Mouse (Mus musculus): ENCODE measurements around the gene Macrod2.

The Macrod2 gene

GRCm38 (mm10) chr2:141920377-141920992 lies 1525.4 kb downstream of the Macrod2 start:
- TF ChIP-seq GATA4 (IDR thresholded peaks at IDR 0.05; ENCODE audit: insufficient replicate concordance, low read length), result no peak

- no peak for TF ChIP-seq GATA4 (IDR thresholded peaks at IDR 0.05; ENCODE audit: insufficient replicate concordance, low read length)
Observed at GRCm38 (mm10) chr2:141935130-141935529, 1540.0 kb downstream of the Macrod2 start.

- no peak for TF ChIP-seq GATA4 (IDR thresholded peaks at IDR 0.05; ENCODE audit: insufficient replicate concordance, low read length)
Observed at GRCm38 (mm10) chr2:141954795-141955194, 1559.7 kb downstream of the Macrod2 start.

- no peak for TF ChIP-seq GATA4 (IDR thresholded peaks at IDR 0.05; ENCODE audit: insufficient replicate concordance, low read length)
Observed at GRCm38 (mm10) chr2:141955197-141955596, 1560.1 kb downstream of the Macrod2 start.

GRCm38 (mm10) chr2:141962868-141963267 lies 1567.8 kb downstream of the Macrod2 start:
- TF ChIP-seq GATA4 (IDR thresholded peaks at IDR 0.05; ENCODE audit: insufficient replicate concordance, low read length), result no peak

- no peak for TF ChIP-seq GATA4 (IDR thresholded peaks at IDR 0.05; ENCODE audit: insufficient replicate concordance, low read length)
Observed at GRCm38 (mm10) chr2:141983664-141984395, 1588.7 kb downstream of the Macrod2 start.

GRCm38 (mm10) chr2:141998901-141999300 lies 1603.8 kb downstream of the Macrod2 start:
- no peak for TF ChIP-seq GATA4 (IDR thresholded peaks at IDR 0.05; ENCODE audit: insufficient replicate concordance, low read length)

GRCm38 (mm10) chr2:142024534-142025155 lies 1629.5 kb downstream of the Macrod2 start:
- no peak for TF ChIP-seq GATA4 (IDR thresholded peaks at IDR 0.05; ENCODE audit: insufficient replicate concordance, low read length)

- TF ChIP-seq GATA4 (IDR thresholded peaks at IDR 0.05; ENCODE audit: insufficient replicate concordance, low read length), result no peak
Observed at GRCm38 (mm10) chr2:142026721-142027120, 1631.6 kb downstream of the Macrod2 start.

- TF ChIP-seq GATA4 (IDR thresholded peaks at IDR 0.05; ENCODE audit: insufficient replicate concordance, low read length), result no peak
Observed at GRCm38 (mm10) chr2:142030756-142031646, 1635.9 kb downstream of the Macrod2 start.

- no peak for TF ChIP-seq GATA4 (IDR thresholded peaks at IDR 0.05; ENCODE audit: insufficient replicate concordance, low read length)
Observed at GRCm38 (mm10) chr2:142055576-142055975, 1660.5 kb downstream of the Macrod2 start.

- TF ChIP-seq GATA4 (IDR thresholded peaks at IDR 0.05; ENCODE audit: insufficient replicate concordance, low read length), result no peak
Observed at GRCm38 (mm10) chr2:142057889-142058750, 1663.0 kb downstream of the Macrod2 start.

- no peak for TF ChIP-seq GATA4 (IDR thresholded peaks at IDR 0.05; ENCODE audit: insufficient replicate concordance, low read length)
Observed at GRCm38 (mm10) chr2:142058751-142059090, 1663.6 kb downstream of the Macrod2 start.

- no peak for TF ChIP-seq GATA4 (IDR thresholded peaks at IDR 0.05; ENCODE audit: insufficient replicate concordance, low read length)
Observed at GRCm38 (mm10) chr2:142108947-142109346, 1713.8 kb downstream of the Macrod2 start.

Measured in liver, adult (tissue).